Comparison of ENCODE assay signal across 8 mouse cellular contexts in the genomic region with DNA sequence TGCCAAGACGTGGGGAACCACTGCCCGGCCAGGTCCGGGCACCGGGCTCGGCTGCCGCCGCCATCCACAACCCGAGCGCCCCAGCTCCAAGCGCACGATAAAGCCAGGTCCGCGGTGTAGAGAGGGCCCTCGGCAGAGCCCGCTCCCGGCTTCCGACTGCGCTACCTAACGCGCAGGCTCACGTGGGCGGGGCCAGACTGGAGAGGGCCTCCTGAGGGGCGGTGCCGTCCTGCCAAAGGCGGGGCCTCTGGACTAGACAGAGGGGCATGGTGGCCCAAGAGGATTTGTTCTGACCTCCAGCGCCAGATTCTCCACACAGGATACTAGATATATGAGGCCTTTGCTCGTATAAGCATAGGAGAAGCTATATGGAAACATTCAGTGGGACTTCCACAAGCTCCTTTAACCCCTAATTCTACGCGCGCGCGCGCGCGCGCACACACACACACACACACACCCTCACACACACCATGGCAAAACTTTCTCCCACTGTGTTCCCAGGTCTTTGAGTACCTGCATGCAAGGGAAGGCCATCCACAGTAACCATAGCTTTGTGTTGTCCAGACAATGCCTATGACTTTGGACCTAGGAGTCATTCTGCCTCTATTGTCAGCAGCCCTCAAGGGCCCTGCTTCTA. TPM values are rescaled to one million over a fixed set of nuclear protein-coding genes. Genes with fewer than 3 reads are reported as not detected.
DNase-seq lines count a peak whose midpoint lies in the region; ATAC-seq and TF ChIP-seq lines count a peak whose summit lies in the region.

No protein-coding gene starts in this region.

- in situ Hi-C loops in ES-E14 (cut with MboI; ENCODE audit: low sequenced_read_pairs in 2 of 2, unreplicated experiment in 2 of 2): no loop called here

- H3K27me3 ChIP-seq in forebrain, embryonic 15.5 days: peaks cover 5% of the 10 kb centered on the region; the same call in 1 of the 2 replicates
- H3K27me3 ChIP-seq in neural tube, embryonic 14.5 days (ENCODE audit: control insufficient read depth, insufficient read depth, low read length): no peaks in the 10 kb centered on the region

- H3K27ac ChIP-seq in ES-E14 (ENCODE audit: insufficient read depth, low read depth, low read length, poor library complexity, severe bottlenecking): no peak overlapping the region
- H3K27ac ChIP-seq in forebrain, embryonic 15.5 days (replicated peaks): no peak overlapping the region
- no peak overlapping the region for H3K27ac ChIP-seq in neural tube, embryonic 14.5 days (ENCODE audit: low read depth, low read length)

- no peaks in the 10 kb centered on the region for H3K9me3 ChIP-seq in ES-E14 (ENCODE audit: control insufficient read depth, insufficient read depth, low read depth, low read length)
- no peaks in the 10 kb centered on the region for H3K9me3 ChIP-seq in forebrain, embryonic 15.5 days
- H3K9me3 ChIP-seq in neural tube, embryonic 14.5 days (ENCODE audit: control insufficient read depth, low read length): no peaks in the 10 kb centered on the region

- peak overlapping the region; percentile 95 to 99 for H3K4me3 ChIP-seq in ES-E14 (ENCODE audit: insufficient read depth in 1 of 2, low read depth in 1 of 2, low read length in 2 of 2, poor library complexity in 1 of 2, severe bottlenecking in 1 of 2)
- H3K4me3 ChIP-seq in forebrain, embryonic 15.5 days: peak overlapping the region; percentile 58
- H3K4me3 ChIP-seq in neural tube, embryonic 14.5 days (ENCODE audit: low read depth, low read length): peak overlapping the region; percentile 79

- peaks cover 15% of the 10 kb centered on the region; the same call in 1 of the 2 replicates for H3K36me3 ChIP-seq in ES-E14 (ENCODE audit: control insufficient read depth, insufficient read depth, low read length, poor library complexity, severe bottlenecking)
- H3K36me3 ChIP-seq in forebrain, embryonic 15.5 days: peaks cover 12% of the 10 kb centered on the region
- peaks cover 2% of the 10 kb centered on the region; the same call in 1 of the 2 replicates for H3K36me3 ChIP-seq in neural tube, embryonic 14.5 days (ENCODE audit: control insufficient read depth, insufficient read depth, low read length)

- peak; percentile 98 for ATAC-seq in forebrain, embryonic 15.5 days (replicated peaks)
- peak; percentile 97 for ATAC-seq in neural tube, embryonic 14.5 days (ENCODE audit: low read depth)

- intact Hi-C loops in heart, postnatal 25 days (cut with DNase I): no loop called here

- H3K4me2 ChIP-seq in forebrain, embryonic 15.5 days (replicated peaks): peak overlapping the region; percentile 90
- H3K4me2 ChIP-seq in neural tube, embryonic 14.5 days (ENCODE audit: low read depth, low read length): peak overlapping the region; percentile 85

- WGBS in forebrain, embryonic 15.5 days: 16% methylated on average over 36 of the region's 36 CpGs
- WGBS in neural tube, embryonic 14.5 days: 12% methylated on average over 36 of the region's 36 CpGs

- peak overlapping the region; percentile 83 for H3K9ac ChIP-seq in ES-E14 (ENCODE audit: insufficient read depth, low read depth, low read length, poor library complexity, severe bottlenecking)
- H3K9ac ChIP-seq in forebrain, embryonic 15.5 days (replicated peaks): peak overlapping the region; percentile 86
- H3K9ac ChIP-seq in neural tube, embryonic 14.5 days (replicated peaks; ENCODE audit: low read depth, low read length): peak overlapping the region; percentile 77

- peak; percentile 93 for DNase-seq in ES-E14 (ENCODE audit: low read depth, low spot score)
- DNase-seq in cerebellum, adult 11 months: peak; percentile 91
- DNase-seq in heart, postnatal 25 days (ENCODE audit: low spot score): peak; percentile 86
- peak; percentile 86 to 91 for DNase-seq in layer of hippocampus, adult 18-20 months (ENCODE audit: low spot score in 2 of 2)
- DNase-seq in lung, adult 18-20 months: peak; percentile 93 to 95
- peak; percentile 97 for DNase-seq in testis, postnatal 10 days (ENCODE audit: low spot score)

- H3K4me1 ChIP-seq in ES-E14 (ENCODE audit: control insufficient read depth in 2 of 2, insufficient read depth in 2 of 2, low read length in 2 of 2, poor library complexity in 1 of 2): peaks cover 0 to 8% of the 10 kb centered on the region in 2 experiments; a peak in 1 of 4 replicates
- H3K4me1 ChIP-seq in forebrain, embryonic 15.5 days: peaks cover 27% of the 10 kb centered on the region
- peaks cover 14% of the 10 kb centered on the region; the same call in 1 of the 2 replicates for H3K4me1 ChIP-seq in neural tube, embryonic 14.5 days (ENCODE audit: control insufficient read depth, insufficient read depth, low read length)

TF ChIP-seq in ES-E14, 5 proteins besides CTCF, POLR2A, EP300 and RAD21:
- TF ChIP-seq HCFC1 (IDR thresholded peaks at IDR 0.05; ENCODE audit: borderline replicate concordance, insufficient read depth, low read length) (no peak), MAFK (IDR thresholded peaks at IDR 0.05; ENCODE audit: insufficient read depth, low read depth, low read length) (no peak), ZC3H11A (IDR thresholded peaks at IDR 0.05; ENCODE audit: borderline replicate concordance, low read depth, low read length) (no peak), ZNF384 (IDR thresholded peaks at IDR 0.05; ENCODE audit: low read depth, low read length) (no peak), CHD2 (IDR thresholded peaks at IDR 0.05; ENCODE audit: low read depth, low read length) (no peak)

RNA-seq across cellular contexts. Expression of gene Idua, which starts 0.6 kb away (rescaled TPM):
- 3.7 and 5.2 TPM in 2 replicates for total RNA-seq in ES-E14 (2012; rRNA removed)
- polyA plus RNA-seq in forebrain, embryonic 15.5 days (2015; fragmentation: Nextera tagmentation; extraction: Ambion mirVana): 9.9 and 10.9 TPM in 2 replicates
- total RNA-seq in heart, postnatal 25 days (2021): 10 to 100 TPM; 18.8 to 20.3 TPM
- total RNA-seq in layer of hippocampus, adult 18-20 months (2021): 10 to 100 TPM; 15.0 to 16.1 TPM
- polyA plus RNA-seq in neural tube, embryonic 14.5 days (2014; fragmentation: Nextera tagmentation; extraction: Ambion mirVana): 11.7 and 12.2 TPM in 2 replicates

RNA-seq across cellular contexts. Expression of gene Dgkq, which starts 8.7 kb away (rescaled TPM):
- total RNA-seq in ES-E14 (2012; rRNA removed): 25.5 and 47.5 TPM in 2 replicates
- polyA plus RNA-seq in forebrain, embryonic 15.5 days (2015; fragmentation: Nextera tagmentation; extraction: Ambion mirVana): 23.6 and 24.4 TPM in 2 replicates
- total RNA-seq in heart, postnatal 25 days (2021): 10 to 100 TPM in 1 of 2 experiments, 1 to 10 TPM in 1; 8.4 to 10.1 TPM
- total RNA-seq in layer of hippocampus, adult 18-20 months (2021): 10 to 100 TPM; 45.4 to 46.9 TPM
- polyA plus RNA-seq in neural tube, embryonic 14.5 days (2014; fragmentation: Nextera tagmentation; extraction: Ambion mirVana): 25.5 and 28.7 TPM in 2 replicates

RNA-seq across cellular contexts. Expression of gene Slc26a1, which starts 14.6 kb away (rescaled TPM):
- total RNA-seq in ES-E14 (2012; rRNA removed): 0.26 and 0.27 TPM in 2 replicates
- polyA plus RNA-seq in forebrain, embryonic 15.5 days (2015; fragmentation: Nextera tagmentation; extraction: Ambion mirVana): 1.8 and 1.9 TPM in 2 replicates
- total RNA-seq in heart, postnatal 25 days (2021): not detected
- total RNA-seq in layer of hippocampus, adult 18-20 months (2021): 1 to 10 TPM in 1 of 2 experiments, under 1 TPM in 1; 0.96 to 1.4 TPM
- polyA plus RNA-seq in neural tube, embryonic 14.5 days (2014; fragmentation: Nextera tagmentation; extraction: Ambion mirVana): 2.6 and 3.3 TPM in 2 replicates

RNA-seq across cellular contexts. Expression of gene Tmem175, which starts 31.2 kb away (rescaled TPM):
- total RNA-seq in ES-E14 (2012; rRNA removed): 14.1 and 14.5 TPM in 2 replicates
- polyA plus RNA-seq in forebrain, embryonic 15.5 days (2015; fragmentation: Nextera tagmentation; extraction: Ambion mirVana): 24.2 and 24.7 TPM in 2 replicates
- 1 to 10 TPM; 8.1 to 9.6 TPM for total RNA-seq in heart, postnatal 25 days (2021)
- total RNA-seq in layer of hippocampus, adult 18-20 months (2021): 10 to 100 TPM; 38.5 to 41.3 TPM
- 29.4 and 30.8 TPM in 2 replicates for polyA plus RNA-seq in neural tube, embryonic 14.5 days (2014; fragmentation: Nextera tagmentation; extraction: Ambion mirVana)

RNA-seq across cellular contexts. Expression of gene Gak, which starts 31.2 kb away (rescaled TPM):
- total RNA-seq in ES-E14 (2012; rRNA removed): 44.8 and 49.1 TPM in 2 replicates
- polyA plus RNA-seq in forebrain, embryonic 15.5 days (2015; fragmentation: Nextera tagmentation; extraction: Ambion mirVana): 55.5 and 56.4 TPM in 2 replicates
- 10 to 100 TPM; 23.0 to 24.1 TPM for total RNA-seq in heart, postnatal 25 days (2021)
- total RNA-seq in layer of hippocampus, adult 18-20 months (2021): 10 to 100 TPM; 89.7 to 93.0 TPM
- polyA plus RNA-seq in neural tube, embryonic 14.5 days (2014; fragmentation: Nextera tagmentation; extraction: Ambion mirVana): 42.4 and 49.9 TPM in 2 replicates
